Mouse (Mus musculus): Measurements from ENCODE around the gene Odf3l2. TPM values are rescaled to one million over a fixed set of nuclear protein-coding genes. Genes with fewer than 3 reads are reported as not detected.

The Odf3l2 gene
- polyA plus RNA-seq, 1 experiment, result not detected

GRCm38 (mm10) chr10:79684770-79685600 lies 39.4 kb upstream of the Odf3l2 start:
- H3K27ac ChIP-seq (ENCODE audit: insufficient read depth, low read depth, low read length), result no peak overlapping the region
- no peak overlapping the region for H3K4me3 ChIP-seq (ENCODE audit: insufficient read depth, low read depth, low read length)
- 92% methylated on average over 25 of the region's 25 CpGs for WGBS
- H3K4me1 ChIP-seq (ENCODE audit: control insufficient read depth, insufficient read depth, low read length), result peaks cover 18% of the 10 kb centered on the region
- no peak for TF ChIP-seq CTCF (IDR thresholded peaks at IDR 0.05; ENCODE audit: insufficient read depth, low read depth, low read length)
- no peak for TF ChIP-seq POLR2A (IDR thresholded peaks at IDR 0.05; ENCODE audit: insufficient read depth, low read depth, low read length)

DNA sequence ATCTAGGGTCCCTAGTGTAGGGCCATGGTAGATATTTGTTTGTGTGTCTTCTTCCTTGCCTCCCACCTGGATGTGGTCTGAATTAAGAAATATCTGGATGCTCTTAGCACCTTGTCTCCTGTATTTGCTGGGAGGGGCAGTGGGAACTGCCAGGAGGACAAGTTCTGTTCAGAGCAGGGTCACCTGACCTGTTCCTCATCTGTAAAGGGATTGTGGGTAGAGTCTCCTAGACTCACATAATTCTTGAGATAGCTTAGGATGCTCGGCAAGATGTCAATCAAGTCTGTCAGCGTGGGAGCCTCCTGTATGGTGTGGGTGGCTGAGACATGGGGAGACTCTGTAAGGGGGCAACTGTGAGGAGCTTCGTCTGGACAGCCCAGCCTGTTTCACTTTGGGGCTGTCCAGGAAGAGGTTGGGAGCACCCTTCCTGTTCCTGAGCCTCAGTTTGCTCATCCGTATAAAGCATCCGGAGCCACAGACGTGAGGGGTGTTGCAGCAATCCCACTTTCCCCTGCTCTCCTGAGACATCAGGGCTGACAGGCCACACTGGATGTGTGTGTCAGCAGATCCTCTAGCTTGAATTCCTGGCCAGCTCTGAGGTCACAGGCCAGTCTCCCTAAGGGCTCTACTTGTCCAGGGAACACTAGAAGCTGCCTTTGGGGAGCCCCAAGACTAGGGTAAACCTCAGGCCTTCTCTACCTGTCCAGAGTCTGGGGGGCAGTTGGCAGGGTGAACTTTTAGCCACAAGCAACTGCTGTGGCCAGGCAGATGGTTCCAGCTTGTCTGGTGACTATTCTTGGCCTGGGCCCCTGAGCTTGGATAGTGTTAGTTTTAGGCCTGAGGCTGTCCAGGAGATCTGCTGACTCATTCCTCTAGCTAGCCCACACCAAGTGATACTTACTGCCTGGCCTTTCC lies 38.4 kb upstream of the Odf3l2 start:
- H3K27ac ChIP-seq (ENCODE audit: insufficient read depth, low read depth, low read length), result no peak overlapping the region
- H3K4me3 ChIP-seq (ENCODE audit: insufficient read depth, low read depth, low read length), result no peak overlapping the region
- WGBS, result 82% methylated on average over 6 of the region's 6 CpGs

GRCm38 (mm10) chr10:79682916-79683582 lies 37.5 kb upstream of the Odf3l2 start:
- no peak overlapping the region for H3K27ac ChIP-seq (ENCODE audit: insufficient read depth, low read depth, low read length)
- TF ChIP-seq POLR2A (IDR thresholded peaks at IDR 0.05; ENCODE audit: insufficient read depth, low read depth, low read length) (no peak), CTCF (IDR thresholded peaks at IDR 0.05; ENCODE audit: insufficient read depth, low read depth, low read length) (peak; percentile 16; the same call in 1 of the 2 replicates)
- H3K4me1 ChIP-seq (ENCODE audit: control insufficient read depth, insufficient read depth, low read length), result peaks cover 18% of the 10 kb centered on the region
- peak overlapping the region; percentile 62 for H3K4me3 ChIP-seq (ENCODE audit: insufficient read depth, low read depth, low read length)
- WGBS, result under 1% methylated on average over 10 of the region's 10 CpGs

More for the DNA sequence above, 38.4 kb upstream of the Odf3l2 start:
- TF ChIP-seq CTCF (IDR thresholded peaks at IDR 0.05; ENCODE audit: insufficient read depth, low read depth, low read length), result no peak
- TF ChIP-seq POLR2A (IDR thresholded peaks at IDR 0.05; ENCODE audit: insufficient read depth, low read depth, low read length), result no peak
- peaks cover 18% of the 10 kb centered on the region for H3K4me1 ChIP-seq (ENCODE audit: control insufficient read depth, insufficient read depth, low read length)

DNA sequence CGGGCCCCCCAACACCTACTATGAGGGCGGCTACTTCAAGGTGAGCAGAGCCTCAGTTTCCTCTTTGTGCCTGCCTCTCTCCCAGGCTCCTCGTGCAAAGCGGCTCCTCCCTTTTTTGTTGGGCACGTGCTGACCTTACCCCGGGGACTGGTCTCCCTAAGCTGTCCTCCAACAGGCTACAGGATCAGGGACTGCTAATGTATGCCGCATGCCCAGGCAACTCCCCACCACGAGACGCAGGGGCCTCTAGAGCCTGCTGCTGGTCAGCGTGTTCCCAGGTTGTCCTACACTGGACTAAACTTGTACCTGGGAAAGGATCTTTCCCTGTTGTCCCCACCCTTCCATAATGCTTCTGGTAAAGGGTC lies 37.0 kb upstream of the Odf3l2 start:
- Histone ChIP-seq H3K4me1 (ENCODE audit: control insufficient read depth, insufficient read depth, low read length) (peaks cover 18% of the 10 kb centered on the region), H3K4me3 (ENCODE audit: insufficient read depth, low read depth, low read length) (peak overlapping the region; percentile 62), H3K27ac (ENCODE audit: insufficient read depth, low read depth, low read length) (no peak overlapping the region)
- WGBS, result 2% methylated on average over 10 of the region's 10 CpGs
- TF ChIP-seq CTCF (IDR thresholded peaks at IDR 0.05; ENCODE audit: insufficient read depth, low read depth, low read length), result no peak
- TF ChIP-seq POLR2A (IDR thresholded peaks at IDR 0.05; ENCODE audit: insufficient read depth, low read depth, low read length), result no peak

GRCm38 (mm10) chr10:79681591-79682245 lies 36.2 kb upstream of the Odf3l2 start, which contains the start of gene Cdc34:
Cdc34 (plus strand) TSS chr10:79682195.
- Histone ChIP-seq H3K27ac (ENCODE audit: insufficient read depth, low read depth, low read length) (peak within 1 kb of the TSS; percentile 52), H3K4me3 (ENCODE audit: insufficient read depth, low read depth, low read length) (peak within 1 kb of the TSS; percentile 62), H3K4me1 (ENCODE audit: control insufficient read depth, insufficient read depth, low read length) (peaks cover 18% of the 10 kb centered on the region)
- 1% methylated on average over 84 of the region's 84 CpGs for WGBS
- TF ChIP-seq CTCF (IDR thresholded peaks at IDR 0.05; ENCODE audit: insufficient read depth, low read depth, low read length) (no peak), POLR2A (IDR thresholded peaks at IDR 0.05; ENCODE audit: insufficient read depth, low read depth, low read length) (peak; percentile 89)

DNA sequence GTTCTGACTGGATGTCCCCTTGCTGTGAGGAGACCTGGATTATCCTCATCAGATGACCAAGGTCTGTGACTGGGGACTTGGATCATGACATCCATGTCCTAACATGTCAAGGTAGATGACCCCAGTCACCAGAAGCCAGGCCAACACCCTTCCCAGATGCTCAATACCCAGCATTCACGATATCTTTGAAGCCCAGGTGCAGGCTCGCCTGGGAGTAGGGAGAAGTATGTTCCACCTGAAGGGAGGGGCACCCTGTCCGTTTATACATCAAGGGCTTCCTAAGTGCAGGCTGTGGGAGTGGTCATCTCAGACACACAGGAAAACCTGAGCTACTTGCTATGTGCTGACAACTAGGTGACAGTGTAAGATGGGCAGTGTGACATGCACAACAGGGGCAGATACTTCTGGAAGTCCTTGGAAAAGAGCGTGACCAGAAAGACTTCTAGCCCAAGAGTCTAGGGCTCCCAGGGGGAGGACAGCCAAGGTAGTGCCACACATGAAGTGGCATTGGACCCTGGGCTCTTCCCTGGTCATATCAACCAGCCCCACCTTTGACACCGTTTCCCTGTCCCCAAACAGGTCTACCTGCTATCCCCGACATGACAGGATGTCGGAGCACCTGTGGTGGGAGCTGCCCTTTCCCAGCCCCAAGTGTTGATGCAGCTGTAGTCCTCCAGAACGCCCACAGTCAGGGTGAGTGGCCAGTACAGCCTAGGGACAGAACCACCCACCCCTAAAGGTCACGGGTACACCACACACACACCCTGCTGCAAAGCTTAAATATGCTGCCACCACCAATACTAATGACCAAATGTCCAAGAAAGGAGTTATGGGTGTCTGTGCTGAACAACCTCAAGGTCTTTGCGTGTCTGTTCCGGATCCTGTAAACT lies 35.3 kb upstream of the Odf3l2 start:
- peak overlapping the region; percentile 52 for H3K27ac ChIP-seq (ENCODE audit: insufficient read depth, low read depth, low read length)
- peak overlapping the region; percentile 56 for H3K4me3 ChIP-seq (ENCODE audit: insufficient read depth, low read depth, low read length)
- 36% methylated on average over 11 of the region's 11 CpGs for WGBS
- H3K4me1 ChIP-seq (ENCODE audit: control insufficient read depth, insufficient read depth, low read length), result peaks cover 18% of the 10 kb centered on the region
- TF ChIP-seq POLR2A (IDR thresholded peaks at IDR 0.05; ENCODE audit: insufficient read depth, low read depth, low read length) (no peak), CTCF (IDR thresholded peaks at IDR 0.05; ENCODE audit: insufficient read depth, low read depth, low read length) (no peak)

DNA sequence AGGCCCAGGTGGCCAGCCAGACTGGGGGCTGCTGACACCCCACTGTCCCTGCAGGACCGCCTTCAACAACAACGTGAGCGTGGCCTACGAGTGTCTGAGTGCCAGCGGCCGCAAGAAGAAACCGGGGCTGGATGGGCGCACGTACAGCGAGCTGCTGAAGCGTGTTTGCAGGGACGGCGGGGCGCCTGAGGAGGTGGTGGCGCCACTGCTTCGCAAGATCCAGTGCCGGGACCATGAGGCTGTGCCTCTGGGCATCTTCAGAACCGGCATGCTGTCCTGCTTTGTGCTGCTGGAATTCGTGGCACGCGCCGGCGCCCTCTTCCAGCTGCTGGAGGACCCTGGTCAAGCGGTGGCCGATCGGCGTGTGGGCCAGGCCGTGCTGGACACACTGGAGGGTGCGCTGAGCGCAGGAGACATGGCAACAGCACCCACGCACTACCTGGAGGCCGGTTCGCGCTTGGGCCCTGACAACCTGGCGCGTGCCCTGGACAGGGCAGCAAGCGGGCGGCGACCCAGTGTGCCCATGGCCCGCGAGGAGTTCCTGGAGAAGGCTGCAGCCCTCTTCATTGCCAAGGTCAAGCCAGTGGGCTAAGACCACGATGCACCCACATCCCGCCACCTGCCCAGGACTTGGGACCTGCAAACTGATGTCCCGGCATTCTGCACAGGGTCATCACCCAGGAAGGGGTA lies 30.0 kb upstream of the Odf3l2 start:
- Histone ChIP-seq H3K4me3 (ENCODE audit: insufficient read depth, low read depth, low read length) (no peak overlapping the region), H3K4me1 (ENCODE audit: control insufficient read depth, insufficient read depth, low read length) (peaks cover 11% of the 10 kb centered on the region), H3K27ac (ENCODE audit: insufficient read depth, low read depth, low read length) (no peak overlapping the region)
- 68% methylated on average over 44 of the region's 44 CpGs for WGBS
- no peak for TF ChIP-seq CTCF (IDR thresholded peaks at IDR 0.05; ENCODE audit: insufficient read depth, low read depth, low read length)
- no peak for TF ChIP-seq POLR2A (IDR thresholded peaks at IDR 0.05; ENCODE audit: insufficient read depth, low read depth, low read length)

Measured in olfactory bulb, adult 2 months (tissue).